Mouse (Mus musculus) c-Kit-negative CD71-positive TER-119-positive erythroid progenitor cells, embryonic 14.5 days (primary cell): ENCODE results near the gene Mpv17l2.
A peak's percentile ranks its signal among the peaks of the same experiment; 100 is the strongest.

Experiments used
- DNase-seq: peaks from one replicate; pipeline ENCODE4 v3.0.0-alpha.2; 2013; ENCODE audit warnings: low read depth, low spot score

The Mpv17l2 gene

GRCm38 (mm10) chr8:70721601-70722000, 39.1 kb downstream of the Mpv17l2 start:
- DNase-seq: no peak

GRCm38 (mm10) chr8:70720739-70721138, 40.0 kb downstream of the Mpv17l2 start:
- DNase-seq: peak; percentile 62

- no peak for DNase-seq
Observed at GRCm38 (mm10) chr8:70719796-70720270, 40.9 kb downstream of the Mpv17l2 start.

- no peak for DNase-seq
Observed at GRCm38 (mm10) chr8:70718297-70718696, 42.4 kb downstream of the Mpv17l2 start, which contains the start of gene Gm3336. Gene Gm3336 (plus strand): TSS chr8:70718543.

GRCm38 (mm10) chr8:70716521-70717400, 44.0 kb downstream of the Mpv17l2 start:
- no peak for DNase-seq

- no peak for DNase-seq
Observed at GRCm38 (mm10) chr8:70715086-70715485, 45.7 kb downstream of the Mpv17l2 start.

- DNase-seq: no peak
Observed at GRCm38 (mm10) chr8:70713991-70714390, 46.8 kb downstream of the Mpv17l2 start.

- DNase-seq: no peak
Observed at GRCm38 (mm10) chr8:70711041-70711440, 49.7 kb downstream of the Mpv17l2 start.

GRCm38 (mm10) chr8:70710296-70710695, 50.5 kb downstream of the Mpv17l2 start:
- DNase-seq: no peak

GRCm38 (mm10) chr8:70709794-70710193, 51.0 kb downstream of the Mpv17l2 start:
- DNase-seq: no peak
